Mouse (Mus musculus): Measurements from ENCODE around the gene Rgs16.

DNA sequence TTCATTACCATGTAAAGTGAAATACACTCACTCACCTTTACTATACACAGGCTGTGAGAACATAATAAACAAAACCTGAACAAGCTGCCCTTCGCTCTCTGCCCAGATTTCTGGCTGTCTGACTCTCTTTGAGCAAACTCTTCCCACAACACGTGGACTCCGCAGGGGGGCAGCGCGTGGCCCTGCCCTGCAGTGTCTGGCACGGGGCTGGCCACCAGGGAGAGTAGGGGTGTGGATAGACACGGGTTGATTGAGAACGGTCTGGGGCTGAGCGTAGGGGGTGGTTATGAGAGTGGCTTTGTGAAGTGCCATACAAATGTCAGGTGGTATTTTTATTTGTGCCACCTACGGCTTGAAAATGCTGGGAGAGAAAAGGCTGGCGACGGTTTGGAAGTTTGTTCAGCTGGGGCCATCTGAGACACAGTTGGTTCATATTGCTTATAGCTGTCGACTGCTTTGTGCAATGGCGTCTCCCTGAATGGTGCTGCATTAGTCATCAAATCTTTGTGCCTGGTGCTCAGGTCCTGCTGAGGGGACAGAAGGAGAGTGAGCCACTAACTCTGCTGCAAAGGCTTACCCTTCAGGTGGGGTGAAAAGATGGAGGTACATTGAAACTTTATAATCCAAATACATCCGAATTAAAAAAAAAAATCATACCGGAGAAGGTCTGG is 42.4 kb upstream of the Rgs16 start:
- no peak for TF ChIP-seq CTCF (IDR thresholded peaks at IDR 0.05; ENCODE audit: borderline replicate concordance, control insufficient read depth, extremely low read depth, insufficient read depth, low read length, poor library complexity)
- no peak for TF ChIP-seq POLR2A (IDR thresholded peaks at IDR 0.05; ENCODE audit: control insufficient read depth, extremely low read depth, insufficient read depth, low read length, poor library complexity)
